Mouse (Mus musculus) right cerebral cortex, postnatal 10 days (tissue): Measurements from ENCODE around the gene Cd180.

ENCODE experiments used
- DNase-seq, 2 experiments: peaks; one replicate each; pipeline ENCODE4 v3.0.0; 2021; ENCODE audit warnings: low spot score in 2 of 2

The Cd180 gene

GRCm38 (mm10) chr13:102778859-102779258 lies 85.5 kb downstream of the Cd180 start:
- no peak for DNase-seq

- no peak for DNase-seq
Observed at GRCm38 (mm10) chr13:102779275-102779674, 85.9 kb downstream of the Cd180 start.

GRCm38 (mm10) chr13:102783531-102784310 lies 90.4 kb downstream of the Cd180 start:
- no peak for DNase-seq

GRCm38 (mm10) chr13:102786666-102787230 lies 93.4 kb downstream of the Cd180 start:
- no peak for DNase-seq
